Mouse (Mus musculus) hindbrain, embryonic 16.5 days (tissue): ENCODE measurements around the gene 4930519G04Rik. TPM values are rescaled to one million over a fixed set of nuclear protein-coding genes. Genes with fewer than 3 reads are reported as not detected.

ENCODE experiments used
- ATAC-seq: fragments of 200-750 bp; cut with Nextera tagmentation; 2 replicates; pipeline ENCODE4 v1.8.0; 2017; ENCODE audit warnings: moderate TSS enrichment, moderate library complexity
- H3K27ac ChIP-seq: fragments of 300-500 bp; sonication (generic); 2 replicates; pipeline ENCODE4 v1.5.1; 2014; ENCODE audit warnings: low read depth, mild to moderate bottlenecking, control low read depth, low read length, moderate library complexity
- H3K27me3 ChIP-seq: fragments of 300-500 bp; sonication (generic); replicated peaks from 2 replicates; pipeline ENCODE4 v1.6.1; 2014; ENCODE audit warnings: low read length; ENCODE audit not compliant: control insufficient read depth, insufficient read depth
- H3K36me3 ChIP-seq: fragments of 300-500 bp; sonication (generic); 2 replicates; pipeline ENCODE4 v1.6.1; 2014; ENCODE audit warnings: mild to moderate bottlenecking, low read length, moderate library complexity, mixed read lengths; ENCODE audit not compliant: control insufficient read depth, insufficient read depth
- H3K4me1 ChIP-seq: fragments of 300-500 bp; sonication (generic); 2 replicates; pipeline ENCODE4 v1.6.1; 2014; ENCODE audit warnings: low read depth, low read length; ENCODE audit not compliant: control insufficient read depth, insufficient read depth
- H3K4me2 ChIP-seq: fragments of 300-500 bp; sonication (generic); 2 replicates; pipeline ENCODE4 v1.6.1; 2014; ENCODE audit warnings: mild to moderate bottlenecking, low read length, control low read depth, moderate library complexity
- H3K4me3 ChIP-seq: fragments of 300-500 bp; sonication (generic); 2 replicates; pipeline ENCODE4 v1.5.1; 2014; ENCODE audit warnings: mild to moderate bottlenecking, low read length, control low read depth, moderate library complexity
- H3K9ac ChIP-seq: fragments of 300-500 bp; sonication (generic); 2 replicates; pipeline ENCODE4 v1.6.1; 2014; ENCODE audit warnings: low read depth, mild to moderate bottlenecking, control low read depth, low read length, moderate library complexity
- H3K9me3 ChIP-seq: fragments of 300-500 bp; sonication (generic); 2 replicates; pipeline ENCODE4 v1.6.1; 2014; ENCODE audit warnings: mild to moderate bottlenecking, low read length, moderate library complexity; ENCODE audit not compliant: control insufficient read depth
- WGBS: fragments of 180-500 bp; shearing (Covaris S2); extraction: QIAGEN DNeasy Blood & Tissue Kit; methylation state at CpG from one replicate; pipeline ENCODE4 v1.1.7; 2014; 5-methylcytosine and 5-hydroxymethylcytosine counted together
- polyA plus RNA-seq: library from polyadenylated mRNA; unstranded; fragments of >200 nt; fragmentation: Nextera tagmentation; extraction: Ambion mirVana; gene quantifications from 2 replicates; pipeline ENCODE4 v1.2.1, GENCODE M21; 2015

The 4930519G04Rik gene
- polyA plus RNA-seq, 1 experiment from 2014 or later: not detected

DNA sequence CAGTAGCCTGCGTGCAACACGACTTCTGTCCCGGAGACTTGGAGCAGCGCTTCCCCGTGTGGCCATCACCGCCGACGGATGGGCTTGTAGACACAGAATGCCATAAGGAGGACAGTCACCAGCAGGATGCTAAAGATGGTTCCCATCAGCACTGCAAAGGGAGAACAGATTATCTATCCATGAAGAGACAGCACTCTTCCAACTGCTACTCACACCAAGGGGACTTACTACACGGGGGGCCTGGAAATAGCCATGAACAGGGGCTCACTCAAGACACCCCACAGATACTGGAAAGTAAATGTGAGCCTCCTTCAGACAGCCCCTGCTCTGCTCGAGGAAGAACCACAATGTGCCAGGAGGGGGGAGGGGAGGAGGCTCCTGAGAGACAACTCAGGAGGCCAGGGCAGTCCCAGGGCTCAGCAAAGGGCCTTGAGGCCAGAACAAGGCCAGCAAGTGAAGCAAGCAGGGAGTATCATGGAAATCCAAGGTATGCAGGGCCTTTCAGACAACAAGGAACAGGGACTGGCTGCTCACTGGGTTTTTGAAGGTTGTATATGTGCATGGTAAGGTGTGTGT lies 44.2 kb upstream of the 4930519G04Rik start:
- Histone ChIP-seq H3K4me3 (no peak overlapping the region), H3K27me3 (no peaks in the 10 kb centered on the region), H3K4me1 (peaks cover 15% of the 10 kb centered on the region), H3K27ac (no peak overlapping the region), H3K36me3 (peaks cover 22% of the 10 kb centered on the region), H3K4me2 (no peak overlapping the region), H3K9ac (peak overlapping the region; percentile 32; the same call in 1 of the 2 replicates), H3K9me3 (no peaks in the 10 kb centered on the region)
- 72% methylated on average over 10 of the region's 10 CpGs for WGBS
- no peak for ATAC-seq

DNA sequence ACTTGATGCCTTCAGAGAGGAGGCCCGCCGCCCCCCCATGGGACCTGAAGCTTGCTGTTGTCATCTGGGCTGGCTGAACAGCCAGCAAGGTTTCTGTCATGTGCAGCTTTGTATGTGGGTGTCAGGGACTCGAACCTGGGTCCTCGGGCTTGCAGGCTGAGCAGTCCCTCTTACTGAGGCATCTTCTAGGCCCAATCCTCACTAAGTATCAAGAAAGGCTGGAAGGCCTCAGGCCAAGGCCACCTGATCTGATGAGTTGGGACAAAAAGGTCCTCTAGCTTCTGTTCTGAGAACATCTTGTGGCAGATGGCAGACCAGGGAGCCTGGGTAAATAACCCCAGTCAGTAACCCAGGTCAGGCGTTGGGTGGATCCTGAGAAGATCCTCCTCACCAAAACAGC lies 43.6 kb upstream of the 4930519G04Rik start:
- H3K4me3 ChIP-seq: no peak overlapping the region
- no peak for ATAC-seq
- H3K27me3 ChIP-seq: no peaks in the 10 kb centered on the region
- no peak overlapping the region for H3K4me2 ChIP-seq
- H3K9me3 ChIP-seq: no peaks in the 10 kb centered on the region
- WGBS: 90% methylated on average over 5 of the region's 5 CpGs
- no peak overlapping the region for H3K27ac ChIP-seq
- no peak overlapping the region for H3K9ac ChIP-seq
- peaks cover 17% of the 10 kb centered on the region for H3K36me3 ChIP-seq
- H3K4me1 ChIP-seq: peaks cover 15% of the 10 kb centered on the region

DNA sequence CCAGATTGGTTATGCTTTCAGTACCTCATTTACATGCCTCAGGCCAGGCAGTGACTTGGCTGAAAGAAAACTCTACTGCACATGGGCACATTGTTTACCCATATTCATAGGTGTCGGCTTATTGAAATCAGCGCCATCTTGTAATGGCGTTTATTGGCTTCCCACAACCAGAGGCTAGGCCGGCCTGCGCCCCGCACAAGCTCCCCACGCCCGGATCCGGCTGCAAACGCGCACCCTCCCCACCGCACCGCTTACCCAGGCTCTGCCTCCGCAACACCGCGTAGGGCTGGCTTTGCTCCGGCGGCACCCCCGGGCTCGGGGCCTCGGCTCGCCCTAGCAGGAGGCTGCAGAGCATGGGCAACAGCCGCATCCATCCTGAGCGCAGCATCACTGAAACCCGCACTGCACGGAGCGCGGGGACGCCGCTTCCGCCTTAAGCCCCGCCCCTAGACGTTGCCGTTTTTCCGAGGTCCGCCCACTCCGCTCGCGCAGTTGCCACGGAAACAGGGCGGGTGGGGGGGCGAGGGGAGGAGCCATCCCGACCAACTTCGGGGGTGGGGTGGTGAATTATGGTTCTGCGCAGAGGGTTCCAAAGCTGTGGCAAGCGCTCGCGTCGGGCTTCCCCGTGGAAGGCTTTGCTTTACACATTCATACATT lies 39.8 kb upstream of the 4930519G04Rik start:
- Histone ChIP-seq H3K4me2 (peak overlapping the region; percentile 64), H3K4me3 (peak overlapping the region; percentile 89), H3K9ac (peak overlapping the region; percentile 98), H3K4me1 (peaks cover 15% of the 10 kb centered on the region), H3K27ac (peak overlapping the region; percentile 97), H3K9me3 (no peaks in the 10 kb centered on the region), H3K36me3 (no peaks in the 10 kb centered on the region), H3K27me3 (no peaks in the 10 kb centered on the region)
- WGBS: under 1% methylated on average over 45 of the region's 50 CpGs
- peak; percentile 98 for ATAC-seq

DNA sequence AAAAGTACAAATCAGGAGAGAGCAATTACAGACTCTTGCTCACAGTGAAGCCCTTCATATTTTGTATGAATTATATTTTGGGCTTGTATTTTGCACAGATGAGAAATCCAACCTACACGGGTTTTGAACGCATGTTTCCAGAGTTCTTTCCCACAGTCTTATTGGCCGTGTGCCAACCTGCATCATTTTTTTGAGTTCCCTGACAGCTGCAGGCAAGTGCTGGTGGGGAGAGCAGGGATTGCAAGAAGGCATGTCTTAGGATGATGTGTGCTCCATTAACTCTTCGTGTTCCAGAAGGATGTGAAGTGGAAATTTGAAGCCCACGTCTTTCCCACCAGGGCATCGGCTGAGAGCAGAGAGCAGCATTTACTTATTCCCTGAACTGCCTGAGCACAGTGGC lies 36.9 kb upstream of the 4930519G04Rik start:
- WGBS: 63% methylated on average over 6 of the region's 6 CpGs
- Histone ChIP-seq H3K36me3 (peaks cover 3% of the 10 kb centered on the region; the same call in 1 of the 2 replicates), H3K9me3 (no peaks in the 10 kb centered on the region), H3K27me3 (no peaks in the 10 kb centered on the region), H3K9ac (no peak overlapping the region), H3K4me1 (peaks cover 10% of the 10 kb centered on the region), H3K4me2 (no peak overlapping the region), H3K27ac (no peak overlapping the region), H3K4me3 (no peak overlapping the region)
- no peak for ATAC-seq

DNA sequence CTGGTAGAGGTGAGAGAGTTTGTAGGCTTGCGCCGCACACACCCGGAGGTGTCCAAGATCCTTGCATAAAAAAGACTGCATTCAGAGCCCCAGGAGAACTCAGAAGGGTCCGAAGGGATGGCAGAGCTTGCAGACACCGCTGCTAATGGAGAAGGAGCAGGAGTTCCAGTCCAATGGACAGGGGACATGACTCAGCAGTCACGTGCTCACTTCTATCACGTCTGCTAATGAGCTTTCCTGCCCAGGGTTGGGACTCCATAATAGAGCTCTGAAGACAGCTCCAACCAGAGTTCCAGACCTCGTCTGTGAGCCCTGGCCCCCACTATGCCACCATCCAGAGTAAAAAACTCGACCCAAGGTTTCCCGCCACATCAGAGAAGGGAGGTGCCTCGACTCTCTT lies 35.3 kb upstream of the 4930519G04Rik start:
- WGBS: 71% methylated on average over 10 of the region's 11 CpGs
- Histone ChIP-seq H3K27ac (no peak overlapping the region), H3K4me2 (no peak overlapping the region), H3K27me3 (no peaks in the 10 kb centered on the region), H3K4me3 (no peak overlapping the region), H3K9me3 (no peaks in the 10 kb centered on the region), H3K9ac (no peak overlapping the region), H3K36me3 (peaks cover 3% of the 10 kb centered on the region; the same call in 1 of the 2 replicates), H3K4me1 (no peaks in the 10 kb centered on the region)
- no peak for ATAC-seq

DNA sequence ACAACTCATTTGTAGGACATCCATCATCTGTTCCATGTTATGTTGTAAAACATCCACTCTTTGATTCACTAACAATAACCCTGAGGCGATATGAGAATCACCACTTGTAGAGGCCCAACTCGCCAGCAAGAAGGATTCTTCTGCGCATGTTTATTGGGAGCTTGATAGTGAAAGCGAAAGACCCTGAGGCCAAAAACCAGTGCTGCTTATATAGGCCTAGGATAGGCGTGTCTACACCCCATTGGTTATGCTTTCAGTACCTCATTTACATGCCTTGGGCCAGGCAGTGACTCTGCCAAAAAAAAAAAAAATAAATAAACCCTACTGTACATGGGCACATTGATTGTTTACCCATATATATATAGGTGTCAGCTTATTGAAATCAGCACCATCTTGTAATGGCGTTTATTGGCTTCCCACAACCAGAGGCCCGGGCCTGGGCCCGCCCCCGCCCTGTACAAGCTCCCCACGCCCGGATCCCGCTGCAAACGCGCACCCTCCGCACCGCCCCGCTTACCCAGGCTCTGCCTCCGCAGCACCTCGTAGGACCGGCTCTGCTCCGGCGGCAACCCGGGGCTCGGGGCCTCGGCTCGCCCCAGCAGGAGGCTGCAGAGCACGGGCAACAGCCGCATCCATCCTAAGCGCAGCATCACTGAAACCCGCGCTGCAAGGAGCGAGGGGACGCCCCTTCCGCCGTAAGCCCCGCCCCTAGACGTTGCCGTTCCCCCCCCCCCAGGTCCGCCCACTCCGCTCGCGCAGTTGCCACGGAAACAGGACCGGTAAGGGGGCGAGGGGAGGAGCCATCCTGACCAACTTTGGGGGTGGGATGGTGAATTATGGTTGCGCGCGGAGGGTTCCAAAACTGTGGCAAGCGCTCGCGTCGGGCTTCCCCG lies 30.4 kb upstream of the 4930519G04Rik start, which contains the start of gene 1500011B03Rik:
Gene 1500011B03Rik (minus strand): TSS at position 673 of the 893 bp plus-strand sequence.
- Histone ChIP-seq H3K9ac (peak within 1 kb of the TSS; percentile 88), H3K4me3 (peak within 1 kb of the TSS; percentile 87), H3K4me2 (peak within 1 kb of the TSS; percentile 67), H3K4me1 (peaks cover 4% of the 10 kb centered on the region), H3K27ac (peak within 1 kb of the TSS; percentile 85), H3K9me3 (no peaks in the 10 kb centered on the region), H3K27me3 (no peaks in the 10 kb centered on the region), H3K36me3 (peaks cover 3% of the 10 kb centered on the region; the same call in 1 of the 2 replicates)
- 8% methylated on average over 35 of the region's 53 CpGs for WGBS
- peak; percentile 92 for ATAC-seq

DNA sequence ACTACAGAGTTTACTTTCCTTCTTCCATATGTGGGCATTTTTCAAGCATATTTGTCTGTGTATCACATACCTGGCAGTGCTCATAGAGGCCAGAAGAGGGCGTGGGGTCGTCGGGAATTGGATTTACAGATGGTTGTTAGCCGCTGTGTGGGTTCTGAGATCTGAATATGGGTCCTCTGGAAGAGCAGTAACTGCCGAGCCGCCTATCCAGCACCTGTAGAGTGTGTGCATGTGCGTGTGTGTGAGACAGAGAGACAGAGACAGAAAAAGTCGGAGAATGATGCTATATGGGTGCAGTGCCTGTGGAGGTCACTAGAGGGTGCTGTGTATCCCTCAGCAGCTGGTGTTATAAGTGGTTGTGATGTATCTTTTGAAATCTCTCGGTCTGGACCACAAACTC lies 29.3 kb upstream of the 4930519G04Rik start:
- Histone ChIP-seq H3K4me3 (no peak overlapping the region; the same call in 1 of the 2 replicates), H3K27ac (no peak overlapping the region), H3K9ac (no peak overlapping the region), H3K27me3 (no peaks in the 10 kb centered on the region), H3K36me3 (peaks cover 3% of the 10 kb centered on the region; the same call in 1 of the 2 replicates), H3K4me1 (peaks cover 4% of the 10 kb centered on the region), H3K9me3 (no peaks in the 10 kb centered on the region), H3K4me2 (no peak overlapping the region)
- WGBS: 13% methylated on average over 9 of the region's 9 CpGs
- ATAC-seq: no peak

DNA sequence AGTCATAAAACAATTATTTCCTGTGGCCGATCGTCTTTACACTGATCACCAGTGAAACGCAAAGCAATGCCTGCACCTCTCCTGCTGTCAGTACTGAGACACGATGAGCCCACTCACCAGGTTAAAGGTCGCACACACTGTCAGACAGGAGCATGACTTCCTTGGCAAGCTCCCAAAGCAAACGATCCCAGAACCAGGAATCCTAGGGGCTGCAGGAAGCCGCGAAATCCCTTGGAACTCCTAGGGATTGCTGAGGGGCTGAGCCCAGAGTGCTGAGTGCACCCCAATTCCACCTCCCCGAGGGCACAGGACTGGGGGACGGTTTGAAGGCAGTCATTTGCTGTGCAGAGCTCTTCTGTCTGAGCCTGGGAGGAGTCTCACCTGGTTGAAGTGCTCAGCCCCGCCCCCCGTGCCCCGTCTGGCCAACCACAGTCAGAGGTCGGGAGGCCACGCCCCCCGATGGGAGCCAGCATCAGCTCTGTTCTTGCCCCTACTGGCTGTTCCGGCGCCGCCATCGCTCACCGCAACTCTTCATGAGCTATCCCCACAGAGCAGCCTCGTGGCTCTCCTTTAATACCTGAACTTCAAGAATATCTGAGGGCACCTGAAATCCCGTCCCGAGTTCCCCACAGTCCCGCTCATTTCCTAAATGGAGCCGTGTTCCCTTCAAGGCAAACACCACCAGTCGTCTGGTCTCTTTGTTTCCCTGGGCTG lies 27.3 kb upstream of the 4930519G04Rik start:
- Histone ChIP-seq H3K4me3 (peak overlapping the region; percentile 41), H3K27ac (peak overlapping the region; percentile 68), H3K9ac (peak overlapping the region; percentile 55), H3K36me3 (no peaks in the 10 kb centered on the region), H3K27me3 (no peaks in the 10 kb centered on the region), H3K4me2 (peak overlapping the region; percentile 76), H3K9me3 (no peaks in the 10 kb centered on the region), H3K4me1 (peaks cover 4% of the 10 kb centered on the region)
- peak; percentile 78 for ATAC-seq
- WGBS: 8% methylated on average over 26 of the region's 27 CpGs
